Mouse (Mus musculus) cerebellum, adult (tissue): ENCODE measurements around the gene Pdhx.
A peak's percentile ranks its signal among the peaks of the same experiment; 100 is the strongest.

Experiments used
- ATAC-seq: cut with Nextera tagmentation; 2 replicates; pipeline ENCODE4 v1.9.2; 2017; ENCODE audit warnings: mild to moderate bottlenecking, moderate library complexity, mixed read lengths; ENCODE audit not compliant: insufficient number of reproducible peaks, low FRiP score, low TSS enrichment

Pdhx gene

GRCm38 (mm10) chr2:103066683-103067551, 6.4 kb downstream of the Pdhx start:
- ATAC-seq, result no peak

DNA sequence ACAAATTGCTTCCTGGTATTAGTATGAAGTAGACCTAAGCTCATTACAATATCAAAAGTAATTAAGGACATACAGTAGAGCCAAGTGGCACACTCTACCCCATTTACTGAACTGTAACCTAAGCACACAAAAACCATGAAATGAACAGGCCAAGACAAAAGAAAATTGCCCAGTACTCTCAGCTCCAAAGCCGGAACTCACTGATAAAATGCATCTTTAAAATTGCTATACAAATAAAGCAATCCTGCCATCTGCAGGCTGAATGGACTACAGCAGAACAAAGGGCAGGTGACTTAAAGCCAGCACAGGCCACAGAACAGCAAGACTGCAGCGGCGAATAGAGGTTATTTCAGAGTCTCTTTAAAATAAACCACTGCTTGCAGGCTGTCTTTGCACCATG, 10.4 kb downstream of the Pdhx start:
- peak; percentile 74 for ATAC-seq

DNA sequence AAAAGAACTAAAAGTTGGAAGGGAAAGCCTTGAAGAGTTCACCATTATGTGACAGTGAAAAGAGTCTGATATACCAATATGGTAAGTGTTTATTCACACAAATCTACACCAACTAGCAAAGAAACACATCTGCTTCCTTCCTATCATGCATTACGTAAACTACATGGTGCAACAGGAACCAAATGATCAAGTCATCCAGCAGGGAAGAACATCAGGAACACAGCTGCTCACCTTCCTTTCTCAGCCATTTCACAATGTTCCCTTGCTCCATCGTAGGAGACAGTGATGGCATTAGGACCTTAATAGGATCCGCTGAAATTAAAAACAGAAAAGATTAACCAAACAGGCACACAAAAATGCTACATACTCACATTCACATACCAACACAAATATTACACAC, 15.0 kb downstream of the Pdhx start:
- ATAC-seq, result no peak

- ATAC-seq, result no peak
Observed at GRCm38 (mm10) chr2:103055820-103056219, 17.5 kb downstream of the Pdhx start.

DNA sequence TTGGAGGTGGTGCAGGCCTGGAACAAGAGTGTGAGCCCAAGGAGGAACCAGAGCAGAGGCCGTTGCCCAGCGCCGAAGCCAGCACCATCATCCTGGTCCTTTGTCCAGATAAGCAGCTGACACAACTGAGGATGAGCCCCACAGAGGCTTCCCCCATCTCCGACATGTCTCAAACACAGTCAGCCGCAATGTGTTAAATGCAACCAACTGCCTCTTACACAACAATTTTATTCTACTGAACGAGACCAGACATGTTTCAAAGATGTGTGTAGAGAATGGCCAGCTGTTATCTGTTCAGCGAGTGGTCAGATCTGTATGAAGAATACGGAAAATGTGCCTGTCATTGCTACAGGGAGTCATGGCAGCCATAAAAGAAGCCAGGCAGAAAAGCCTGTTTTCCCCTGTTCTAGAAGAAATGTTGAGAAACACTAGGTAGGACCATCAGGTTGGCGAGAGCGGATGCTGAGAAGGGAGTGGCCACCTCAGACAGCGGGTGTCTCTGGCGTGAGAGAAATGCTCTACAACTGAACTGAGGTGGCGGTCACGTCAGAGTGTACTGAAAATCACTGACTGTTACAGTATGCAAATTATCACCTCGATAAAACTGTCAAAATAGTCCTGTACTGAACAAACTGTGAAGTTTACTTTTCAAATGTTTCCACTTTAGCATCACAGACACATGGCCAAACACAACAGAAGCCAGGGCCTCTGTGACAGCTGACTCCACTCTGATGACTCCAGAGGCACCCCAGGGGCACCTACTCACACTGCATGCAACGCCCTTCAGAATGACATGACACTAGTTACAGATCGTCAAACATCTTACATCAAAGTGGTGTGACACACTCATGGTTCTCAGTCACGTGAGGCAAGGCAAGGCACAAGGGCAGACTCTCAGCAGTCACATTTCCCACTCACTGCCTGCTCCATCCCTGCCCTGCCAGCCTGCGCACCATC, 21.1 kb downstream of the Pdhx start:
- no peak for ATAC-seq

DNA sequence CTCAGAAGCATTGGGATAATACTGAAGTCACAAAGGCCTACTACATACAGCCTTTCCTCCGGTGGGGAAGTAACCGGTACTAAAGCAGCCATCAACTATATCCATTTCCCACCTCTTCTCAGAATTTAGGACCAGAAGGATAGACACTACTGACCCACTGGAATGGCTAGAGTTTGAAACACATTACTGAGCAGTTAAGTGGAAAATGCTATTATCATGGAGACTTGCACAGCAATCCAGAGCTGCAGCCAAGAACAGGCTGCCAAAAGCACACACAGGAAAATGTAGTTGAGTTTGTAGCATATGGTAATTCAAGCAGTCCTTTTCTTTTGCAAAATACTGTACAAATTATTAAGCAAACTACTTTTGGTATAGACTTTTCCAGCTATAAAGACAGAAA, 28.0 kb downstream of the Pdhx start:
- peak; percentile 90 for ATAC-seq

DNA sequence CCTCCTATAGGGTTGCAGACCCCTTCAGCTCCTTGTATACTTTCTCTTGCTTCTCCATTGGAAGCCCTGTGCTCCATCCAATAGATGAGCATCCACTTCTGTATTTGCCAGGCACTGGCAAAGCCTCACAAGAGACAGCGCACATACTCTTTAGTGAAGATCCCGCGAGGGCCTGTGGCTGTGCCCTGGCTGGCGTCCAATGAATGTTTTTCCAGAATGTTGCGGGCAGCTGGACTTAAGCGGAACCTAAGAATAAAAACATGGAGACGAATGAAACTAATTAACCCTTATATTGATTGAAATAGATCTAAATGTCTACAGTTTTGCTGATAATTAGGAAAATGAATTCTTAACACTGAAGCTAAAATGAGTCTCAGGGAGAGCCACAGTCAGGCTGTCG, 32.4 kb downstream of the Pdhx start:
- ATAC-seq, result no peak

DNA sequence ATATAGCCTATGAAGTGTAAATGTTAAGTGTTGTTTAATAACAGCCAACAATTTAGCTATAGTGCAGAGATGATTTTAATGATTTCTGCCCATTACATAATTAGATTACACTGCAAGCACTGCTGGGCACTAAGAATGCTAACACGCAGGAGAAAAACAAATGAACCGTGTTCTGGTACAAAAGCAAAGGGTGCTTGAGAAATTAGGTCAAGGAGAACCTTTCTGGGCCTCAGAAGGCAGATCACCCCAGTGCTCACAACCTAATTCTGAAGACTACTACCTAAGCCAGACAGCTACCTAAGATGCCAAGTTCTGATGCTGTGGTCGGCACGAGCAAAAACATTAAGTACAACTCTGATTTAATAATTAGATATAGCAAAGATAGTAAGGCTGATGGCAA, 35.5 kb downstream of the Pdhx start:
- ATAC-seq, result no peak

- ATAC-seq, result no peak
Observed at GRCm38 (mm10) chr2:103022728-103023127, 50.6 kb downstream of the Pdhx start.

DNA sequence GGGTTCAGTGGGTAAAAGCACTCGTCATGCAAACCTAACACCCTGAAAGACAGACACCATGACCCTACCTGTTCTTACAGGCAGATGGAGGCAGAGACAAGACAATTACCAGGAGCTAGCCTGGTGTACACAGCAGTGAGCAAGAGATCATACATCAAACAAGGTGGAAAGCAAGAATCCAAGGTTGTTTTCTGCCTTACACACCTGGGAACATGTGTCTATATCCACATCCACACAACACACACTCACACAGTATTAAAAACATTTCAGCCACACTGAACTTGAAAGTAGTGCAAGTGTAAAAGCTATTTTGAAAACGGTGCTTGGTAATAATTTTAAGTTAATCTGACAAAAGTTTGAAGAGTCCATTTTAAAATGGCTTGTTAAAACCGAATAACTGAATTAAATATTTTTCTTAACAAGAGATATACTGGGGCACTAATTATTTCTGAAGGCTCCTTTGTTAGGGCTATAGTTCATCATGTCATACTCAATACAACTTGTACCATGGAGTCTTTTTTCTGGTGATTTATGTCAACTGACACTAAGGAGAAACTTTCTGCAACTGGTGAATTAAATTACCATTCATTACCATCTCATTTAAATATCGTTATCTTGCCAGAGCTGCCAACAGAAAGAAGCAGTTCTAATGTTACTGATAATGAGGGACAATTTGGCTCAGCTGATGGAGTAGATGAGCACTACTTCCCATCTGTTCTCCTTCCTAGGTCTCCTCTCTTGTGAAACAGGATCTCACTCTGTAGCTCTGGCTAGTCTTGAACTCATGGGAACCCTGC, 52.9 kb downstream of the Pdhx start:
- no peak for ATAC-seq

GRCm38 (mm10) chr2:103018817-103019494, 54.4 kb downstream of the Pdhx start:
- ATAC-seq, result no peak

DNA sequence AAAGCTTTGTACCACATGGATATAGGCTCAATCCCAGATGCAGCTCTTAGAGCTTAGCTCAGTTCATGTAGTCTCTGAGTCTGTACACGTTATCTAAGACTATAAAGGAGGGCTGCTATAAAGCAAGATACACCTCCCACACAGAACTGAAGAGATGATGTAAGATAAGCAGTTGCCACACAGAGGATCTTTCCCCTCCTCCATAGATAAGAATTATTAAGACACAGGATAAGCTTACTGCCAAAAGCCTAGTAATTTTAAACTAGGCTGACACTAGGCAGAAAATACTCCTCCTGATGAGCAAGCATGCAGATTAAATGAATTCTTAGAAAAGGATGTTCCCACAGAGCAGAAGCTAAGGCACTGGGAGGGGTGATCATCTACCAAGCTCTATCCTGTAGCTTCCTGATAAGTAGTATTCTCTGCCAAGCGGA, 55.9 kb downstream of the Pdhx start:
- ATAC-seq, result no peak

DNA sequence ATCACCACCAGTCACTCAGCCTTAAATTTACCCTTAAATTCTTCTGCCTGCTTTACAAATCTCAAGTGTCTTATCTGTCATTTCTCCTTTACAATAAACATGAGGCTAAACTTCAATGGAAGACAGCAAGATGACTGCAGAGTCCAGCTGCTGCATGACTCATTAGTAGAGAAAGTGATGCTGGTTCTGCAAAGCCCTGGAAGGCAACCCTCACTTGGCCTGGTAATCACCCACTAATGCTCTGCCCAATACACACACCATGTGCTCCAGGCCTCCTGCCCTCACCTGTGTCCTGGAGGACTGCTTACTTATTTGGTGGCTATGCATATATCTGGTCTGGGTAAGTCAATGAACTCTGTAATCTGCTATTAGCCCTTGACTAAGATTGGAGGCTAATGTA, 57.2 kb downstream of the Pdhx start:
- no peak for ATAC-seq

GRCm38 (mm10) chr2:103012782-103013575, 60.3 kb downstream of the Pdhx start:
- no peak for ATAC-seq

GRCm38 (mm10) chr2:103008221-103008620, 65.1 kb downstream of the Pdhx start:
- ATAC-seq, result no peak

DNA sequence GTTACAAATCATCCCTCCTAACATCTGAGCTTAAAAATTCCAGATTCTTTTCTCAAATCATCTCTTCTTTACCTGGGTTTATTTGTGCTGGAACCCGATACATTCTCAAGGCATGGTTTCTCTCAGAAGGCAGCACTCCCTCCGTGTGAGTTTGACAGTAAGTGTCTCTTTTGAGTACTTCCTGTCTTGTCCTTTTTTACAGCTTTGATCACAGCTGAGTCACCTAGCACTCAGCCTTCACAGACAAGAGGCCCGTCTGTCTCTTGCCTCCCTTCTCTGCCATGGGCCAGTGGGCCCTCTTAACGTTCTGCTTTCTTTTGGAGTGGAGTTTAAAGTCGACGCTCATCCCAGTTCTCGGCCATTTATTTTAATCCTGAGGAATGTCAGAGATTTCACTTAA, 68.7 kb downstream of the Pdhx start:
- ATAC-seq, result no peak

GRCm38 (mm10) chr2:102999153-102999575, 74.1 kb downstream of the Pdhx start:
- ATAC-seq, result no peak

DNA sequence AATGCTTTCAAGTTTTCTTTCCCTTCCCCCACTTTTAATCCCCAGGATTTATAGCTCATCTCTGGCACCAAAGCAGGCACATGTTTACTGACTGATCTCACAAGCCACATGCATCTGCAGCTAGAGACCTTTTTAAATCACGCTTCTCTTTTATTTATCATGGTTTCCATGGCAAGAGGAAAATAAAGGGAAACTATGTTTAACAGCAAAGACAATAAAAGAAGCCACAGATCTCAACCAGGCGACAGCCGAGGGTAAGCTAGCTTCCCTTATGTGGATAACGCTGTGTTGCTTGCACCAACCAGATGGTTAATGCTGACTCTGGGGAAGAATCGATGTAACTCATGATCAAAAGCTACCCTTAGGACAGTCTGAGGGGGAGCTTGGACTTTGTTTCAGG, 75.0 kb downstream of the Pdhx start:
- no peak for ATAC-seq

DNA sequence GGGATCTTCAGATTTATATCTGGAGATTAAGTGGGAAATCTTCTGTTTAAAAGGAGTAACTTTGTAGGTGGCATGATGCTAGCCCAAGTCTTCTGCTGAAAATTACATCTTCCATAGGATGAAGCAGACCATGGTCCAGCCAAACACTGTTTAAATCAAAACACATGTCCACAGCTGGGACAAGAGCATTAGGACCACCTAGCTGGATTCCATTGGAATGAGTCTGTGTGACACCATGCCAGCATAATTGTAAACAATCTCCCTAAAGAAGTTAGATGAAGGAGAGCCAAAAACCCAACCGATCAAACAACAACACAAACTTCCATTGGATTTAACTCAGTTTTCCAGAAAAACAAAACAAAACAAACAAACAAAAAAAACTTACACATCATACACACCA, 75.4 kb downstream of the Pdhx start:
- no peak for ATAC-seq
